Mouse (Mus musculus): ENCODE data around the gene Nrbp1.

The Nrbp1 gene

GRCm38 (mm10) chr5:31257616-31258015 lies 17.0 kb downstream of the Nrbp1 start:
- DNase-seq (ENCODE audit: low read depth, low spot score), result no peak

GRCm38 (mm10) chr5:31266101-31266500 lies 25.4 kb downstream of the Nrbp1 start:
- no peak for DNase-seq (ENCODE audit: low read depth, low spot score)

DNA sequence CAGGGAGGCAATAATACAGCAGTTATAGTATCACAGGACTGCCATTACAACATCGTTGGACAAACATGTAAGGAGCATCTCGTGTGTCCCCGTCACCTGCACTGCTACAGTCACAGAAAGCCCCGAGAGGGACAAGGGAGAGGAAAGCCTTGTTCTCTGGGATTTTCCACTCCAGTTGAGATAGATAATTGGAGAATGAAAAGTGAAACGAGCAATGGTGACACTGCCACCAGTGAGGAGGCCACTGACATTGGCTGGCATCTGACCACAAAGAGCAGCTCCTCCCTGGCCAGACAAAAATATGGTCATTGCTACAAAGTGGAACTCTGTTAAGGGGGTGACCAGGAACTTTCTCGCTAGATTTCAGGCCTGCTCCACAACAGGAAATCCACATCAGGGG lies 27.0 kb downstream of the Nrbp1 start:
- DNase-seq (ENCODE audit: low read depth, low spot score), result no peak

GRCm38 (mm10) chr5:31273018-31273417 lies 32.4 kb downstream of the Nrbp1 start:
- no peak for DNase-seq (ENCODE audit: low read depth, low spot score)

GRCm38 (mm10) chr5:31279245-31279988 lies 38.8 kb downstream of the Nrbp1 start:
- peak; percentile 36 for DNase-seq (ENCODE audit: low read depth, low spot score)

DNA sequence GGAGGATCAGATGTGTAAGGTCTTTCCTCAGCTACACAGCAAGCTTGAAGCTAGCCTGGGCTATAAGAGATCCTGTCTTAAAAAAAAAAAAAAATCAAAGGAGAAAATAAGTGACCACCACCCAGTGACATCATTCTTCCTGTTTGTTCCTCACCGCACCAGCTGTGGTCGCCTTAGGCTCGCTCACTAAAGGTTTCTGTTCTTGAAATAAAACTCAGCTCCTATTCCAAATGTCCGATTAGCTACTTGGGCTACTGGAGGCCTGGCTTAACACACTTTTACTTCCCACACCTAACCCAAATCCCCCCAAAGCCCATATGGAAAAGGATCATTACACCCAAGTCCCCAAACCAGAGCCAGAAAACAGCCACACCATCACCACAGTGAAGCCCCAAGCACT lies 47.6 kb downstream of the Nrbp1 start:
- no peak for DNase-seq (ENCODE audit: low read depth, low spot score)

- DNase-seq (ENCODE audit: low read depth, low spot score), result no peak
These were observed 48.0 kb downstream of the Nrbp1 start for GRCm38 (mm10) chr5:31288655-31289054.

GRCm38 (mm10) chr5:31289626-31290230 lies 49.1 kb downstream of the Nrbp1 start:
- DNase-seq (ENCODE audit: low read depth, low spot score), result peak; percentile 35

- peak; percentile 99 for DNase-seq (ENCODE audit: low read depth, low spot score)
These were observed 50.1 kb downstream of the Nrbp1 start, which contains the start of gene Ift172 for GRCm38 (mm10) chr5:31290521-31291360. Gene Ift172, minus strand, starts transcription at chr5:31291116.

GRCm38 (mm10) chr5:31291361-31291688 lies 50.7 kb downstream of the Nrbp1 start:
- no peak for DNase-seq (ENCODE audit: low read depth, low spot score)

DNA sequence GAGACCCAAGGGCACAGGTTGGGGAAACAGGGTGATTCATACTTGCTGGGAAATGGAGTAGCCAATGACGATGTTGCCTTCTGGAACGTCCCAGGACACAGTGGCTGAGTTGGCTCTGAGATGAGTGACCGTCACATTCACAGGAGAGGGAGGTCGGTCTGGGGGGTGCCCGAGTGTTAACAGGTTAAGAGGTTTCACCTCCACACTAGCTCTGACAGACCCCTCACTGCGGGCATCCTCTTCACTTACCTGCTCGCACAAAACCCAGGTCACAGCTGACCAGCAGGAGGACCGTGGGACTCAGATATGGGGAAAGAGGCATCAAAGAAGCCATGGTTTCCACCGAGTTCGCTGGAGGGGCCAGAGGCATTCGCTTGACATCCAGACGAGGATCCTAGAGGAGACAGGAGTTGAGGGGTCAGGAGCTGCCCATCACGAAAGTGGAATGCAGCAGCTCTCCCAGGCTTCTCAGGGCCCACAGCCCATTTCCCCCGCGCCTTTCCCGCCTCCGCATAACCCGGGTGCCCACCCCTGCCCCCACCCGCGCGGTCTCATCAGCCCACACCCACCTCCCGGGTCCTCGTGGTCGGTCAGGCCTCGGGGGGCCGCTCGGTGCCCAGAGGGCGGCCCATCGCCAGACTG lies 54.4 kb downstream of the Nrbp1 start:
- no peak for DNase-seq (ENCODE audit: low read depth, low spot score)

GRCm38 (mm10) chr5:31295606-31296141 lies 55.0 kb downstream of the Nrbp1 start, which contains the start of gene Fndc4:
Gene Fndc4, minus strand, starts transcription at chr5:31296080.
- peak; percentile 25 for DNase-seq (ENCODE audit: low read depth, low spot score)

DNA sequence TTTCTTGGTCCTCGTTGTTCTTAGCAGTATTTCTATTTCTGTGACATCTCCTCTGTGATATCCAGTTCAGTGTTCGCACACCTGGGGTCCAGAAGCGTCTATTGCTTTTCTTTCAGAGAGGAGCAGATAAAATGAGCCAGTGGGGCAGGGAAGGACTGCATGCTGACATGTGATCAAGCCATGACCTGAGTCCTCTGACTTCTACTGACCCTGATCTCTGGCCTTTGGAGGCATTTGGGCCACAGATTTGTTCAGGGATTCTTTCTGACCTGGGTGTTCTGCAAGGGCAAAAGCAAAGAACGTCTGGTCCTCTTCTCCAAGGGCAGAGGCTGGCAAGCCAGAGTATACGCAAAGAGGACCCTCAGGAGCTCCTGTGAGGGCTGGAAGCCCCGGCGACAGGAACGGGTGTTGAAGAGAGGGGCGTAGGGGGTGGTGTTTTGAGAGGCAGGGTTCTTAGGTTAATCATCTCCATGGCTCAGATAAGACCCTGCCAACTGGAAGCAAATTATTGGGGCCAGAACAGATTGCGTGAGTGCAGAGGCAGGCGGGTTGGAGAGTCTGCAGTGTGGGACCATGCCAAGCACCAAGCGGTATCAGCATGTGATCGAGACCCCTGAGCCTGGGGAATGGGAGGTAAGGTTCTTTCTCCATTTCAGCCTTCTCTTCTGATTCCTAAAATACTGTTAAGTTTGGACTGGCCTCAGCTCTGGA lies 56.5 kb downstream of the Nrbp1 start, which contains the start of gene Gckr:
Gckr (plus strand) TSS at position 397 of the 711 bp plus-strand sequence.
- no peak for DNase-seq (ENCODE audit: low read depth, low spot score)

DNA sequence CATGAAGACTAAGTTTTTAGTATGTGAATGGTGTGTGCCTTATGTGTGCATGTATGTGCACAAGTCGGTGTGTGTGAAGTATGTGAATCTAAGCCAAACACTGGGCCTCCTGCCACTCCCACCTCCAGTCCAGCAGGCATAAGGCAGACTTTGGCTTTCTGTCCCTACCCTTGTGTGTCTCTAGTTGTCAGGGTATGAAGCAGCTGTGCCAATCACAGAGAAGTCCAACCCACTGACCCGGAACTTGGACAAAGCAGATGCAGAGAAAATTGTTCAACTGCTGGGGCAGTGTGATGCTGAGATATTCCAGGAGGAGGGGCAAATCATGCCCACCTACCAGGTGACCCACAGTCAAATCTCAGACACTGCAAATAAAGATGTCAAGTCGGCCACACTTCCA lies 57.3 kb downstream of the Nrbp1 start:
- DNase-seq (ENCODE audit: low read depth, low spot score), result no peak

DNA sequence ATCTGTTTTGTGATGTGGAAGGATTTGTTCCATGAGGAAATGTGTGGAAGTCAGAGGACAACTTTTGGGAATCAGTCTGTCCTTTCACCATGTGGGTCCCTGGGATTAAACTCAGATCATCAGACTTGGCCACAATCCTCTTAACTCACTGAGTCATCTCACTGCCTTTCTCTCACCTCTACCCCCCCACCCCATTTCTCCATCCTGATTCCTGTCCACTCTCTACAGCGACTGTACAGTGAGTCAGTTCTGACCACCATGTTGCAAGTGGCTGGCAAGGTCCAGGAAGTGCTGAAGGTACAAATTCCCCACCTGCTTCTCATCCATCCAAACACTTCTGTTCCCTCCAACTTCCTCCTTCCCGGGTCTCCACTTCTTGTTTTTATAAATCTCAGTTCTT lies 57.8 kb downstream of the Nrbp1 start:
- DNase-seq (ENCODE audit: low read depth, low spot score), result no peak
